Mouse (Mus musculus) adrenal gland, postnatal 25 days (tissue): ENCODE data around the gene Ncoa4. TPM values are rescaled to one million over a fixed set of nuclear protein-coding genes. Genes with fewer than 3 reads are reported as not detected.
"Not testable (repeated sequence)": the region's sequence is repeated elsewhere in the genome, so short reads cannot be mapped to it uniquely, and the experiment has no call there.

Experiments
- DNase-seq: peaks from one replicate; pipeline ENCODE4 v3.0.0; 2021; ENCODE audit warnings: mixed read lengths
- long read RNA-seq: library from polyadenylated mRNA; stranded (forward); transcript quantifications from one replicate; pipeline ENCODE4 v2.0.0, GENCODE M21; 2021
- total RNA-seq: library from RNA; stranded (reverse); gene quantifications from 2 replicates; pipeline ENCODE4 v1.2.3, GENCODE M21; 2021

Gene Ncoa4
- total RNA-seq, result 151 and 193 TPM in 2 replicates
- long read RNA-seq, full-length matches to known transcripts, result 211 of 270 reads
- long read RNA-seq, partial matches to known transcripts, result 32 of 270 reads
- long read RNA-seq, other reads (novel, unspliced or antisense), result 27 of 270 reads

DNA sequence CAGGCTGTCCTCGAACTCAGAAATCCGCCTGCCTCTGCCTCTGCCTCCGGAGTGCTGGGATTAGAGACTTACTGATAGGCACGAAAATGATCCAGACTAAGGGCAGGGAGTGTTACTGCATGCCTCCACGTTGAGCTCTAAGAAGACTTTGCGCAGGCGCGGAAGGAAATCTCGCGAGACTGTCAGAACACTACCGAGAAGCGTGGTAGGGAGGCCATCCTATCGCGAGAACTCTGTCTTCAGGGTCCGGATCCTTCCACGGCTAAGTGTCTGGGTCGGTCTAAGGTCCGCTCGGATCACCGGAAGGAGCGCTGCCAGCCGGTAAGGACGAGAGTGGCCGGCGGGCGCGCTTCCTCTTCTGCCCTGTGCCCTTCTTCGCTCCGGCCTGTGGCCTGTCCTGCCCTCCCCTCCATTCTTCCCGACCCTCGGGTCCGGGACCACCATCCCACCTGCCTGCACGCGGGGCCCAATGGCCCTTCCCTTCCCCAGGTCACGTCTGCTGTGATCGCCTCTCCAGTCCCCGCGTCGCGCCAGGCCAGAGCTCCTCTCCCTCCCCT lies at the start of gene Ncoa4:
TSS of gene Ncoa4 (plus strand) at position 176 of the 557 bp plus-strand sequence.
- peak; percentile 98 for DNase-seq

- DNase-seq, result not testable (repeated sequence)
These were observed 47.5 kb upstream of the Ncoa4 start for GRCm38 (mm10) chr14:32112124-32112523.

- DNase-seq, result no peak
These were observed 38.4 kb upstream of the Ncoa4 start for GRCm38 (mm10) chr14:32120940-32121919.

DNA sequence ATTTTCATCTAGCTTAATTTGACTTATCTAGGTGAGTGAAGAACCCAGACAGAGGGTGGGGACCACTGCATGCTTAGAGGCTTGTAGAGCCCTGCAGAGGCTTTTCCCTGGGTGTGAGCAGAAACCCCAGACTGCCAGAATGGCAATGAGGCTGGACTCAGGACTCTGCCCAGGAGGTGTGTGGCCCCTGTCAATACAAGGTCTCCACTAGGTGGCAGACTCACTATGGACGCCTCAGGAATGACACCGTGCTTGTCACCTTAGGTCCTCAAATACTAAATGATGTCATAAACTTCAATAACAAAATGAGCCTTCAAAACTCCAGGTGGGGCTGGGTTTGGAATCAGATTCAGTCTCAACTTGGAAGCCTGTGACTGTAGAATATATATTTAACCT lies 37.7 kb upstream of the Ncoa4 start:
- DNase-seq, result no peak

GRCm38 (mm10) chr14:32124261-32124660 lies 35.4 kb upstream of the Ncoa4 start:
- DNase-seq, result no peak

- DNase-seq, result not testable (repeated sequence)
These were observed 34.4 kb upstream of the Ncoa4 start for GRCm38 (mm10) chr14:32125256-32125655.

- DNase-seq, result no peak
These were observed 31.3 kb upstream of the Ncoa4 start for GRCm38 (mm10) chr14:32128409-32128808.

DNA sequence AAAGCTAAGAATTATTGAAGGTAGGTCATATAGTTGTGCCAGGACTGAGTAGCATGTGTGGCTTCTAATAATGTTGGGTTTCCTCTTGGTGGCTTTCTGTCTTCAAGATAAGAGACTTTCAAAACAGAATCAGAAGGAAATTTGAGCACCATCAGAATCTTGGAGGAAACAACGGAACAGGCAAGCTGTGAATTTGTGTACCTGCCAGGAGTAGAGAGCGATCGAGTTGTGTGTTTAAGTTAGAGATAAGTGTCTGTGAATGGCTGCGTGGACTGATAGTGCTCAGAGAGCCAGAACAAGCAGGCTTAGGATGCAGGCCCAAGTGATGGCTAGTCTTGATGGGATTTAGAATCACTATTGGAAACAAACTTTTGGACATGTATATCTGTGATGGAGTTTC lies 27.8 kb upstream of the Ncoa4 start:
- no peak for DNase-seq

DNA sequence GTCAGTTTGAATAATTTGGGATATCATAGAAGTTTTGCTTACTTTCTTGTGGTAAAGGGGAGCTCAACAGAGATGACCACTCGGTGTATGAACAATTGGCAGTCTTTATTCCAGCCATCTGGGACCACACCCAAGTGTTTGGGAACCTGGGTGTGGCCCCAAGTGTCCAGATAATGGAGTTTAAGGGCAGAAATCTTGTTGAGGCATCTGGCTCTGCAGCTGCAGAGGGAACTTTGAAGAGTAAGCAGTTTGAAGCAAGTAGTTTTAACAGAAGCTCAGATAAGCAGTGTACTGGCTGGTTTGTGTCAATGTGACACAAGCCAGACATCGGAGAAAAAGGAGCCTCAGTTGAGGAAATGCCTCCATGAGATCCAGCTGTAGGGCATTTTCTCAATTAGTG lies 25.4 kb upstream of the Ncoa4 start:
- no peak for DNase-seq

- not testable (repeated sequence) for DNase-seq
These were observed 23.2 kb upstream of the Ncoa4 start for GRCm38 (mm10) chr14:32136467-32136866.

DNA sequence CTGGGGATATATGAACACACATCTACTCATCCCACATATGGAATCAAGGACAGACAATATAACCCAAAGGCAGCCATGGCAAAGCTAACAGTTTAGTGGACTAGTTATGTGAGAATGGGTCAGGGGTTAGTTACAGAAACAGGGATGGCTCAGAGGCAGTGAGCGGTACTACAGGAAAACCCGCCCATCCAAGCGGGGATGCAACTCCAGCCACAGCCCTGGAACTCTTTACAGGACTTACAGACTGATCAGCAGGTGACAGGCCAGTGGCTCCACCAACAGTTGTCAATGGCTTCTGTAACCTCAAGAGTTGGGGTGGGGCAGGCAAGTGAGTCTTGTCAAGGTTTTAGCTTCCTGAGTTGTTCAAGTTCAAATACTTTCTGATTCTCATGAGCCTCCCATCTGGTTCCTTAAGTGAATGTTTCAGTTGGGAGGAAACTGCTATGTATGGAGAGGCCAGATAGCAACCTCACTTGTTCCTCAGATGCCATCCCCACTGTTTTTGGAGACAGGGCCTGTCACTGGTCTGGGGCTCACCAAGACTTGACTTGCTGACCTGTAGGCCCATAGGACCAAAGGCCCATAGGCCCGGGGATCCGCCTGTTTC lies 19.2 kb upstream of the Ncoa4 start:
- DNase-seq, result no peak

GRCm38 (mm10) chr14:32141723-32142122 lies 17.9 kb upstream of the Ncoa4 start, which contains the start of gene Msmb:
TSS of gene Msmb (plus strand) at chr14:32142023.
- DNase-seq, result no peak

- DNase-seq, result no peak
These were observed 14.9 kb upstream of the Ncoa4 start for GRCm38 (mm10) chr14:32144734-32145133.

DNA sequence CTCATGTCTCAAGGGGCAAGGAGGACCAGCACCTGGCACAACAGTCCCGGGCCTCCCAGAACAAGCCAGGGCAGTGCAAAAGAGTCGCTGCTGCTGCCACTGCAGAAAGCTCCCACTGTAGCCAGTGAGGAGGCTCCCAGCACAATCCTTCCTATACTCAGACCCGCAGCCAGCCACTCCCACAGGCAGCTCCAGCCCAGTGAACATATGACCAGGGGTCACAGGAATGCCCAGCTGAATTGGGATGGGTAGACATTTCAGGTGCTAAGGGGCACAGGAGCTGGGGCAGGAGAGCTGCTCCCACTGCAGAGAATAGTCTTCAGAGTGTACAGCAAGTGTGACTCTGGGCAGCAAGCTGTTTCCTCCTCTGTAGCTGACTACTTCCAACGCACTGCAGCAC lies 14.3 kb upstream of the Ncoa4 start:
- no peak for DNase-seq

DNA sequence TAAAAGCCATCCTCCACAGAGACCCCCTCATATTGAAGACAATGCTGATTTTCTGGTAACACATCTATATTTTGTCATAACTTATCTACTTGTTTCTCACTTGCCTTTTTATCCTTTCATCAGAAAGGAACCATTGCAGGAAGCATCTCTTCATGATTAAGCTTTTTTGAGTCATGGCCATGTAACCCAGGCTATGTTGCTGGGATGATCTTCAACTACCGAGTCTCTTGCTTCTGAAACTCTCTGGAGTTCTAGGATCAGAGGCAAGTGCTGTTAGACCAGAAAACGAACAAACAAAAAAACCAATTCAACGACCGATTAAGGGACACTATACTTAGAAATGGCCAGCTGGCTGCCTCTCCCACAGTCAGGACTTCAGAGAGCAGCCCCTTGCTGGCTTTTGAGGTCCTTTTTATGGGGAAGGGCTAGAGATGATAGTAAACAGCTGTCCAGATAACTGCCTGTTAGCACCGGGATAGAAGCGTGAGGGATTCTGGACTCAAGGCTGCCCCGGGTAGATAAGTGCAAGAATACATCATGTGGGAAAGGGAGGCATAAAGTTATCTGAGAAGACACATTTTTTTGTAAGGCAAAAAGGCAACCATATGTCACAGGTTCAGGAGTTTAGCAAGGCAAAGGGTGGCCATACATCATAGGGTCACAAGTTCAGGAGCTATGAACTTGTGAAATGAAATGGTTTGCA lies 13.7 kb upstream of the Ncoa4 start:
- no peak for DNase-seq

DNA sequence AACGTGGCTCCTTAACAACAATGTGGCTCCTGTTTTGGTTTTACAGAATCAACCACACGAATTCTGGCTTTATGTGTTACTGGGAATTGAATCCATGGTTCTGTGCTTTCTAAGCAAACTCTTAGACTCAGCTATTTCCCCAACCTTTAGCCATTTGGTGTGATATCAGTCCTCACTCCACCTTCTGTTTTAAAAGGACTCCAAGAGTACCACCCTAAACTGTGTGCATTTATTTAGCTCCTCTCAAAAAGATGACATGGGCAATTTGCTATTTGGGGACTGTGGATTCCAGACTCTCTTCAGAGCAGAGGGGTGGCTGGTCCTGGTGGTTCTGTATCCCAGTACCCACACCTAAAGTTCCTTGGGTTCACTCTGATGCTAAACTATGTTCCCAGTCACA lies 13.1 kb upstream of the Ncoa4 start:
- DNase-seq, result no peak

DNA sequence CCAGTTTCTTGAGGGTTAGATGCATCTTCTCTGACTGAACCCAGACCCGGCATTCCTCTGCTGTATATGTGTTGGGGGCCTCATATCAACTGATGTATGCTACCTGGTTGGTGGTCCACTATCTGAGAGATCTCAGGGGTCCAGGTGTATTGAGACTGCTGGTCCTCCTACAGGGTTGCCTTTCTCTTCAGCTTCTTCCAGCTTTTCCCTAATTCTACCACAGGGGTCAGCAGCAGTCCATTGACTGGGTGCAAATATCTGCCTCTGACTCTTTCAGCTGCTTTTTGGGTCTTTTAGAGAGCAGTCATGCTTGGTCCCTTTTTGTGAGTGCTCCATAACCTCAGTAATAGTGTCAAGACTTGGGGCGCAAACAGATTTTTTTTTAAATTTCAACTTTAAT lies 8.8 kb upstream of the Ncoa4 start:
- DNase-seq, result no peak

DNA sequence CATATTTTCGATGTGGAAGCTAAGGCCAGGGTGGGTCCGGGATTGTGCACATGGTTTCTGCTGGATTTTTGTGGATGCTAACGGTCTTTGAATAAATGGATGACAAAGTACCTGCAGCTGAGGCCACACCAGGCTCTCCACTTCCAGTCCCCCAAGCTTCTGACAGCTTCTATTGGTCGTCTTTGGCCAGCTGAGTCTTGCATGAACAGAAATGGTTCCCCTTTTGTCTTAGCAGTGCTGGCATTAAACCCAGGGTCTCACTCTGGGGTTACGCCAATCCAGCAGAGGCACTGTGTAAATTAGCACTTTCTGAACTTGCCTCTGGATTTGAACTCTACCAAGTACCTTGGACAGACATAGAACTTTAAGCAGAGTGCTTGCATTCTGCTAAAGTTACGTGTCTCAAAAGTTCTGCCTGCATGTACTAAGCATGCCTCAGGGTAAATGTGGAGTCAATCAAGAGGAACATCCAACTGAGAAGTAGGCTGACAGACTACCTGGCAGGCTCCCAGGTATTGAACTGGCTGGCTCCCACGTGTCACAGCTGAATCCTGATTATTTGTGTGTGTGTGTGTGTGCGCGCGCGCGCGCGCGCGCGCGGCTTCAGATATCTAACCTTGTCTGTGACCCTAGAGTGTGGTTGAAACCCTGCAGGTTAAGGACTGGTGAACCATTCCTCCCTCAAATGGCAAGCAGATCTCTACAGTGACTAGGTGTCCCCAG lies 7.3 kb upstream of the Ncoa4 start:
- no peak for DNase-seq

DNA sequence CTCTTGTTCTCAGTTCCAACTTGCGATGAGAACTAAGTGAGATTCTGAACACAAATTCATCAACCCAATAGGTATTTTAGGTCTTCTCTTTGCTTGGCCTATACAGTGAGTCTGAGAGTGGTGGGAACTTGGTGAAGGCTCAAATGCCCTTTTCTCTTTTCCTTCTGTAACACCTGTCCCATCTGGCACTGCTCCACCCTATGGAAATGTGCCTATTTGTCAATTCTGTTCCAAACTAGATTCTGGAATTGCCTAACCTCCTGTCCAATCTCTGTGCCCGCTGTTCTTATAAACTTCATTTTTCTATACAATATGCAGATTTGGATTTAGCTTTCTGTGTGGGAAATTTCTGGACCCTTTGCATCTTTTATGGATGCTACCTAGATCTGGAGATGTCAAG lies 6.5 kb upstream of the Ncoa4 start:
- DNase-seq, result no peak

DNA sequence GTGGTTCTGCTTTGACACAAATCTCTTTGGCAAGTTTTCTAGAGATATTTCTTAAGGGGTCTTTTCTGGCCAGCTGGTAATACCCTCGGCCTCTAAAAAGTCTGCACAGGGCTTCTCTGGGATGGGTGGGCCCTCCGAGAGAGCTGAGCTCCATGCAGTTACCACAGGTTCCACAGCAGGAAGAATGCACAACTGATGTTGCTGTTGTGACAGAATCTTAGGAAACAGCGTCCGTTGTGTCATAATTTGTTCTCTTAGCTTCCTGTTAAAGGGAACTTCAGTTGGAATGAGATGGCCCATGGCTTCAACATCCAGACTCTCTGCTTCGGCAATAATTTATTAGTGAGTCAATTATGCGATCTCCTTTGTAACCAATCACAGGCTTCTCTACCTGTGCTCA lies 4.9 kb upstream of the Ncoa4 start:
- no peak for DNase-seq

- DNase-seq, result no peak
These were observed 455 bp upstream of the Ncoa4 start for GRCm38 (mm10) chr14:32159150-32159670.
